15 mouse cellular contexts compared by ENCODE assay signal in the genomic region with DNA sequence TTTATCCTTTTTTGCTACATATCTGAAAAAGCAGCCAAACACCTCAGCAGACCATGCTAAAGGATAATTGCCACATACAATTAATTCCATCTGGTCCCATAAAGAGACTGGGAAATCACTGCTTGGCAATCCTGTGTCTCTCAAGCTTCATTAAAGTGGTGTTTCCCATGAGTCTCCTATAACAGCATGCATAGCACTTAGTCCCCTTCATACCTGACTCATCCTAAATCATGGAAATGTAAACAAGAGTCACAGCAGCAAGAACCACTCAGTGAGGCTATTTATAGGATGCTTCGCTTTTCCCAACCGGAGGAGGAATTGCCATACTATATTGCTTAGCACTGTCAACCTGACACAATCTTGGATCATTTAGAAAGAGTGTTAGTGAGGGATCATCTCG.
"Had no signal": no experiment of that assay in that cellular context is flagged by ENCODE, and none has a peak within 500 bp of the region (broad histone marks: within the 10 kb centered on the region; RNA-seq: fewer than 3 reads in every experiment).

No protein-coding gene starts in this region.

- H3K4me2 ChIP-seq: lung, embryonic 14.5 days; midbrain, embryonic 12.5 days; midbrain, embryonic 15.5 days; neural tube, embryonic 12.5 days; neural tube, embryonic 15.5 days had no signal

- ATAC-seq: midbrain, embryonic 15.5 days had no signal

- DNase-seq: lung, adult 18-20 months; lung, embryonic 14.5 days; lung, postnatal 10 days; lung, postnatal 4 days; right cerebral cortex, postnatal 14 days; thymus, adult 18-20 months; thymus, postnatal 14 days; thymus, postnatal 36 days had no signal

- H3K9me3 ChIP-seq: midbrain, embryonic 10.5 days; midbrain, embryonic 12.5 days; midbrain, embryonic 15.5 days; neural tube, embryonic 12.5 days; neural tube, embryonic 15.5 days had no signal

- H3K36me3 ChIP-seq: midbrain, embryonic 10.5 days; midbrain, embryonic 12.5 days; midbrain, embryonic 15.5 days; neural tube, embryonic 12.5 days; neural tube, embryonic 15.5 days had no signal

- H3K27me3 ChIP-seq: midbrain, embryonic 12.5 days; midbrain, embryonic 15.5 days; neural tube, embryonic 12.5 days; neural tube, embryonic 15.5 days had no signal

- H3K27ac ChIP-seq: liver, embryonic 14.5 days; midbrain, embryonic 10.5 days; midbrain, embryonic 12.5 days; midbrain, embryonic 15.5 days; neural tube, embryonic 12.5 days; neural tube, embryonic 15.5 days had no signal

- H3K4me3 ChIP-seq: midbrain, embryonic 10.5 days; midbrain, embryonic 12.5 days; midbrain, embryonic 15.5 days; myocyte; neural tube, embryonic 12.5 days; neural tube, embryonic 15.5 days had no signal

- H3K4me1 ChIP-seq: midbrain, embryonic 10.5 days; midbrain, embryonic 12.5 days; midbrain, embryonic 15.5 days; neural tube, embryonic 12.5 days; neural tube, embryonic 15.5 days had no signal

- H3K9ac ChIP-seq: liver, embryonic 14.5 days; lung, embryonic 14.5 days; midbrain, embryonic 12.5 days; midbrain, embryonic 15.5 days; neural tube, embryonic 12.5 days; neural tube, embryonic 15.5 days had no signal
